Mouse (Mus musculus): Measurements from ENCODE around the gene Ercc6. TPM values are rescaled to one million over a fixed set of nuclear protein-coding genes. Genes with fewer than 3 reads are reported as not detected.

Ercc6 gene
- total RNA-seq (2023), result 10 to 100 TPM; 15.8 to 18.0 TPM

DNA sequence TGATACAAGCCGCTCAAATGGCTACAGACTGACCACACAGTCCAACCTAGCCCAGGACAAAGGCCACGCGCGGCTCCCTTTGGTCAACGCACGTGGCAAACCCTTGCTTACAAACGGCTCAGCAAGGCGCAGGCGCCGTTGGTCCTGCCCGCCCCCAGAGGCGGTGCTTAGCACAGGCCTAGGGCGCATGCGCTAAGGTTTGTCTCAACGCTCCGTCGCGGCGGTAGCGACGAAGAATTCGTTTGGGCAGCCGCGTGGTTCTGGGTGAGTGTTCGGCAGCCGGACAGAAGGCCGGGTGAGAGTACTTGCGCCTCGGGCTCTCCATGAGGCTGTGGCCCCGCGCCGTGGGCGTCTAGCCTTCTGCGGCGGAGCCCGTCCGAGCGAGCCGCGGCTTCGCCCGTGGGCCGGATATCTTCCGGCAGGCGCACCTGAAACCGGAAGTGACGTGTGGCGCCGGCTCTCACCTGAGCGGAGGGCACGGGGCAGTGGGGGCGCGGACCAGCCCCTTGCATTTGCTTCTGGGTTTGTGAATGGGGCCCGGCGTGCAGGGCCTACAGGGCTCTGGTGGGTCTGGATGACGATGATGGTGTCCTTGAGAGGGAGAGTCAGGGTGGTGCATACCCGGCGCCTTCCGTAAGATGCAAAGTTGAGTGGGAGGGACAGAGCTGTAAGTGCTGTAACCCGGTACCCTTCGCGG lies at the start of gene Ercc6:
Gene Ercc6, plus strand, starts transcription at position 186 of the 697 bp plus-strand sequence.

DNA sequence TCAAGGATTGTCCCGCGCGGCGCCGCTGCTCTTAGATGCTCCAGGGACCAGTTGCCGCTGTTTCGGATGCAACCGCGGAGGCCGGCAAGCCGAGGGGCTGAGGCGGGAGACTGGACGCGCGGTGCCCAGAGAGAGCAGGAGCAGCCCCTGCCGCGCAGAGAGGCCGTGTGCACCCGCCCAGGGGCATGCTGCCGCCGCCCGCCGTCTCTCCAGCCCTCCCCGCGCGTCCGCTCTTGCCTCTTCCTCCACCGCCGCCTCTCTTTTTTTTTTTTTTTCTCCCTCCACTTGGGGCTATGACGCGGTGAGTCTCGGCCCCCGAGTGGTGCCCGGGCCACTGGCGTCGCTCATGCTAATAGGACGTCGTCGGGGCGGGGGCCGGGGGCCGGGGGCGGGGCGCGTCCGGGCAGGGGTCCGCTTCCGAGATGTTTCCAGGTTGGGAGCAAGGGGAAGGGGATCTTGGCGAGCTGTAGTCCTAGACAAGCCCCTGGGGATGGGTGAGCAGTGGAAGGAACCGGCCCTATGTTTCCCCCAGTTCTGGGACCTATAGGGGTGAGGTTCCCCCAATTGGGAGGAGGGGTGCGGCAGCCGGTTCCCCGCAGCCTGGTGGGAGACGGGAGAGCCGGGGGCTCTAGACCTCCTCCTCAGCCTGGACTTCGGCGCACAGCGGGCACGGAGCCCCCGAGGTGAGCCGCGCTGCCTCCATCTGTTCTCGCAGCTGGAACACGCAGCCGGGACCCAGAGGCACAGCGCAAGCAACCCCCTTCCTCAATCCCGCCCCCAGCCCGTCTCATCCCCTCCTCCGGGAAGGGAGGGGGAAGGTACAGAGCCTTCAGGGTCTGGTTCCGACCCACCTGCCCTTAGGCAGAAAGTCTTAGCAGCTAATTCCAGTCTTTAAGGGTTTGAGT lies 48.5 kb upstream of the Ercc6 start, which contains the start of gene Slc18a3:
Gene Slc18a3, minus strand, starts transcription at position 250 of the 905 bp plus-strand sequence.

DNA sequence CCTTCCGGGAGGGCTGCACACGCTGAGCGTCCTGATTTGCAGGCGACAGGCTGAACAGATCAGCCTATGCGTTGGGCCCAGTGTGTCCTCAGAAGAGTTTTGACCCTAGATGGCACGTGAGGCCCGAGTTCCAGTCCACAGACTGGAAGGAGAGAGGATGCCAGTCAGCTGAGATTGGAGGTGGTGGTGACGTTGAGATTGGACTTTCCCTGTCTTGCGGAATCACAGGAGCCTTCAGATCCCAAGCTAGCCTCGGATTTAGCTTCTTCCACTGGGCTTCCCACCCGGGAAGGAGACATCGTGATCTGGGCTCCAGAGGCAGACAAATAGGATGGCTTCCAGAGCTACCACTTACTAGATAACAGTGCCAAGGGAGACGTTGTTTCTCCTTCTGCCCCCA lies 47.4 kb upstream of the Ercc6 start, which contains the start of gene Chat:
Gene Chat, minus strand, starts transcription at position 101 of the 400 bp plus-strand sequence.

GRCm38 (mm10) chr14:32599290-32600041 lies 86.1 kb downstream of the Ercc6 start, which contains the start of gene Prrxl1:
Gene Prrxl1, plus strand, starts transcription at chr14:32599407.

Other genes starting within 250 kb of the Ercc6 start
- gene Ogdhl, start 191.5 kb upstream of the Ercc6 start, total RNA-seq (2023), result not detected
- gene 1700024G13Rik, start 125.1 kb upstream of the Ercc6 start, total RNA-seq (2023), result not detected
- gene Slc18a3, start 48.7 kb upstream of the Ercc6 start, total RNA-seq (2023), result not detected
- not detected for gene Chat, start 47.5 kb upstream of the Ercc6 start, total RNA-seq (2023)
- not detected for gene Prrxl1, start 85.9 kb downstream of the Ercc6 start, total RNA-seq (2023)
- gene 3425401B19Rik, start 171.8 kb downstream of the Ercc6 start, total RNA-seq (2023), result not detected

Data from monocyte, adult 59 days (primary cell).